In genomic region chr19:60124638-60125037, GRCm38 (mm10) we compare ENCODE assay signal across 30 mouse cellular contexts.
DNase-seq lines count a peak whose midpoint lies in the region; ATAC-seq and TF ChIP-seq lines count a peak whose summit lies in the region.
"Had no signal": no experiment of that assay in that cellular context is flagged by ENCODE, and none has a peak within 500 bp of the region (broad histone marks: within the 10 kb centered on the region; RNA-seq: fewer than 3 reads in every experiment).

No protein-coding gene starts in this region.

- H3K4me2 ChIP-seq in kidney, embryonic 16.5 days (replicated peaks; ENCODE audit: low read depth, low read length), result no peak overlapping the region
- H3K4me2 ChIP-seq: embryonic facial prominence, embryonic 13.5 days; forebrain, embryonic 12.5 days; heart, embryonic 12.5 days; heart, embryonic 15.5 days; hindbrain, embryonic 13.5 days had no signal

- no peaks in the 10 kb centered on the region for H3K36me3 ChIP-seq in kidney, embryonic 16.5 days (ENCODE audit: insufficient read depth, low read length)
- H3K36me3 ChIP-seq: embryonic facial prominence, embryonic 10.5 days; embryonic facial prominence, embryonic 13.5 days; forebrain, embryonic 12.5 days; heart, embryonic 12.5 days; heart, embryonic 15.5 days; hindbrain, embryonic 10.5 days; hindbrain, embryonic 13.5 days had no signal

- DNase-seq in kidney, adult 11 months, result peak; percentile 45
- DNase-seq in kidney, adult 9 months, result peak; percentile 85
- no peak for DNase-seq in kidney, postnatal 10 days
- DNase-seq in 3T3-L1 (ENCODE audit: low read depth, low spot score) (peak; percentile 31), Patski (ENCODE audit: low read depth, low spot score) (peak; percentile 74)
- no peak for DNase-seq in adrenal gland, adult (ENCODE audit: inconsistent age in 2 of 2, low spot score in 1 of 2)
- DNase-seq in right cerebral cortex, postnatal 10 days (ENCODE audit: low spot score in 2 of 2), result no peak
- DNase-seq: adrenal gland, adult 2 months; adrenal gland, postnatal 14 days; cerebellum, adult 11 months; cerebellum, adult 2 months; cerebellum, adult 9-11 months; cerebellum, postnatal 25 days; embryo, embryonic 11 days; gastrocnemius, postnatal 10 days; gastrocnemius, postnatal 36 days; heart, postnatal 10 days; heart, postnatal 36 days had no signal

- no peaks in the 10 kb centered on the region for H3K9me3 ChIP-seq in kidney, embryonic 16.5 days (ENCODE audit: low read length)
- H3K9me3 ChIP-seq: embryonic facial prominence, embryonic 10.5 days; embryonic facial prominence, embryonic 13.5 days; forebrain, embryonic 12.5 days; heart, embryonic 12.5 days; heart, embryonic 15.5 days; hindbrain, embryonic 10.5 days; hindbrain, embryonic 13.5 days had no signal

- POLR2A ChIA-PET in Patski (lab: Charles Lee), result interaction anchor here (0.5 kb wide), 1 partner anchor 667 kb away, joined by 3 read pairs; no protein-coding TSS in a partner anchor

- no peak overlapping the region for H3K27ac ChIP-seq in kidney, embryonic 16.5 days (ENCODE audit: low read length)
- H3K27ac ChIP-seq: embryonic facial prominence, embryonic 10.5 days; embryonic facial prominence, embryonic 13.5 days; forebrain, embryonic 12.5 days; heart, embryonic 15.5 days; hindbrain, embryonic 10.5 days; hindbrain, embryonic 13.5 days had no signal

- no peak overlapping the region for H3K9ac ChIP-seq in kidney, embryonic 16.5 days (replicated peaks; ENCODE audit: low read length)
- H3K9ac ChIP-seq: embryonic facial prominence, embryonic 13.5 days; forebrain, embryonic 12.5 days; heart, embryonic 12.5 days; heart, embryonic 15.5 days; hindbrain, embryonic 13.5 days had no signal

- WGBS in kidney, embryonic 16.5 days, result 82% methylated on average over 2 of the region's 2 CpGs

- peaks cover 4% of the 10 kb centered on the region; the same call in 1 of the 2 replicates for H3K4me1 ChIP-seq in kidney, embryonic 16.5 days (ENCODE audit: insufficient read depth, low read length)
- H3K4me1 ChIP-seq: forebrain, embryonic 12.5 days; heart, embryonic 12.5 days; heart, embryonic 15.5 days; hindbrain, embryonic 10.5 days; hindbrain, embryonic 13.5 days had no signal

- CTCF ChIA-PET in Patski (lab: Charles Lee), result no interaction called here

- in situ Hi-C loops in Patski (cut with MboI; ENCODE audit: low pct_unique_long_range_greater_than_20kb), result loop anchor here (10.0 kb wide), 1 partner anchor 70 kb away; no protein-coding TSS in a partner anchor

- no peak for TF ChIP-seq CTCF in Patski (IDR thresholded peaks at IDR 0.05)

- no peaks in the 10 kb centered on the region for H3K27me3 ChIP-seq in kidney, embryonic 16.5 days (ENCODE audit: insufficient read depth, low read length)
- no peaks in the 10 kb centered on the region for H3K27me3 ChIP-seq in Patski
- H3K27me3 ChIP-seq: embryonic facial prominence, embryonic 13.5 days; heart, embryonic 12.5 days; heart, embryonic 15.5 days; hindbrain, embryonic 13.5 days had no signal

- no peak overlapping the region for H3K4me3 ChIP-seq in kidney, embryonic 16.5 days (ENCODE audit: low read length)
- H3K4me3 ChIP-seq: embryonic facial prominence, embryonic 10.5 days; embryonic facial prominence, embryonic 13.5 days; erythroblast, embryonic 14.5 days; forebrain, embryonic 12.5 days; heart, embryonic 12.5 days; heart, embryonic 15.5 days; hindbrain, embryonic 10.5 days; hindbrain, embryonic 13.5 days had no signal

- ATAC-seq in kidney, embryonic 16.5 days (ENCODE audit: low FRiP score, low TSS enrichment), result no peak
- ATAC-seq in Patski, result peak; percentile 83
- ATAC-seq: CD4-positive, CD25-positive, alpha-beta regulatory T cell, adult 4 months; forebrain, embryonic 16.5 days; hindbrain, embryonic 16.5 days had no signal

Comparison
In these comparisons a context has a peak if more than half of its experiments do, and no peak if none do; other contexts are left out.
1. DNase-seq: peak in kidney, adult 11 months (single experiment), kidney, adult 9 months (single experiment), 3T3-L1 (single experiment) and Patski (single experiment); none in kidney, postnatal 10 days (single experiment), adrenal gland, adult (0 of 2) and right cerebral cortex, postnatal 10 days (0 of 2).